Mouse (Mus musculus) retina, postnatal 1 day (tissue): ENCODE data around the gene Zfp661.
"Not testable (repeated sequence)": the region's sequence is repeated elsewhere in the genome, so short reads cannot be mapped to it uniquely, and the experiment has no call there.

Source experiments
- DNase-seq: peaks from one replicate; pipeline ENCODE4 v3.0.0-alpha.2; 2012

The Zfp661 gene

DNA sequence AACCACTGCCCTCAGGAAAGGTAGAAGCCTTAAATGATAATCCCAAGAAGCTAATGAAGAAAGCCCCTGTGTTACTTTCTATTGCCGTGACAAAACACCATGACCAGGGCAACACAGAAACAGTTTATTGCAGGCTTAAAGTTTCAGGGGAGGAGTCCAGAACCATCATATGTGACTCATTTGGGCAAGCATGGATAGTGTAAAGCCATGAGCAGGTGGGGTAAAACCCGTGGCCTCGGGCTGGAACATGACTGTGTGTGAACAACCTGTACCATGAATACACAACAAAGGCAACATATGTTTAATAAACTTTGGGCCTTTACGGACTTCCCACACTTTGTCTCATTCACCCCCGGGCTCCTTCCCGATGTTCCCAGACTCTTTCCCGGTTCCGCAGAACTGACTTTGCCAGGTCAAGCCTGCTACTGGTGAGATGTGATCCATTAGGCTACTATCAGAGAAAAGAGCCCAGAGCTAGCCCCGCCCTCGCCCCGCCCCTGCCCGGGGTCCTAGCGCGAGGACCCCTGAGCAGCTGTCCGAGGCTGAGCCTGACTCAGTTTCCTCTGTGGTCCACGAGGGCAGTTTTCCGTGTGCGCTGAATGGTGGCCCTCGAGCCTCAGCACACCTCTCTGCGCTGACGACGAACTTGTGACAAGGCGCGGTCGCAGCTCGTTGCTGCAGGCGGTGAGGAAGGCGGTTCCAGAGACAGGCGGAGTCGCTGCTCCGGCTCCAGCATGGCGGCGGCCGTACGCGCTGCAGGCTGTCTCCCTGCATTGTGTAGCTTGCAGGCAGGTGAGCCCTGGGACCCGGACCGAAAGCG lies at the start of gene Zfp661, which contains the start of gene Mrps5:
Gene Zfp661 (minus strand): TSS at position 401 of the 820 bp plus-strand sequence.
Gene Mrps5 (plus strand): TSS at position 529 of the 820 bp plus-strand sequence.
- peak; percentile 86 for DNase-seq

DNA sequence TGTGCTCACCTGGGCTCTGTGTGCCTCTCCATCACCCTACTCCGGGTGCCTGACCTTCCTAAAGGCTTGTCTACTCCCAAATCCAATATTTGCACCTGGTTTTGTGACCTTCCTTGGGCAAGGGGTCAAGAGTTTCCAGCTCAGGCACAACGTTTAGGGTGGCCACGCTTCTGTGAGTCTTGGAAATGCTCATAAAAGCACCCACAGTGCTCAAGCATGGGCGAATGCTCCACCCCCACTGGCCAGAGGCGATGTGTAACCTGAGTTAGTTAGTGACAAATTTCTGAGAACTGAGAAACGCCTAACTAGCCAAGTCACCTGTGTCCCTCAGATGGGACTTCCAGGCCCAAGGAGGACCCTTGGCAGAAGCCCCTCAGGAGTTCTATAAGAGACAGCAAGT lies 48.7 kb upstream of the Zfp661 start:
- no peak for DNase-seq

DNA sequence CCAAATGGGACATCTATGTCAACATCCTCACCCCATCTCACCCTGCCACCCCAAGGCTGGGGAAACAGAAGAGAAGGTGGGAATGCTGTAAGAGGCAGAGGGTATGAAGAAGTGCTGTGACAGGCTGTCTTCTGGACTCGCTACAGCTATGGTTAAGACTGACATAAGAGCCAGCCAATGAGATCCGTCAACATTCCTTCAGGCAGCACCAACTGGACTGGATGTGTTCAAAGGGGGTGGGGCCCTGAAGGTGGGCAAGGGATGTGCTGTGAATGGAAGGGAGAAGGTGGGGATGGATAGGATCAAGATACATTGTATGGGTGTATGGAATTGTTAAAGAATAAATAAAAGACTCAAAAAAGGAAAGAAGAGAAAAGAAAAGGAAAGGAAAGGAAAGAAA lies 45.7 kb upstream of the Zfp661 start:
- no peak for DNase-seq

DNA sequence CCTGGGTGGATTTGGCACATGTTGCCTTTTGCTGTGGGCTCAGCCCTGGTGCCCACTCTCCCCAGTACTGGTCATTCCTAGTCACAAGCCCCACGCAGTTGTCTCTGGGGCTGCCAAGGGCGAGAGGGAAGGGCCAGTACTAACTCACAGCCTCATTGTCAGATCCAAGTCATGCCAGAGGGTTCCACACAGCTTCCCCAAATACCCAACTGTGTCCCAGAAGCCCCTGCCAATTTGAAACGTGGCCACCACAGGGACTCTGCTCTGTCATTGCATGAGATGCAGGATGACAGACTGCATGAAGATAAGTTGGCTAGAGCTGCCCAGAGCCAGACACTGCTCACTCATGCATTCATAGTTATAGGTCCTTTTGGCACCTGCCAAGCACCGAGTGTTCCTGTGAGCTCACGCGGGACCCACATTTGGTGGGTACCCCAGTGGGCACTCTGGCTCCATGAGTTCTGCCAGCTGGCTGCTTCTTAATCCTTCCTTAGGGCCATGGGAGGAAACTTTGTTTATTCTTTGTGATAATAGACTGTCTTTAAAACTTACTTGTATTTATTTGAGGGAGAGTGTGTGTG lies 41.2 kb upstream of the Zfp661 start:
- no peak for DNase-seq

DNA sequence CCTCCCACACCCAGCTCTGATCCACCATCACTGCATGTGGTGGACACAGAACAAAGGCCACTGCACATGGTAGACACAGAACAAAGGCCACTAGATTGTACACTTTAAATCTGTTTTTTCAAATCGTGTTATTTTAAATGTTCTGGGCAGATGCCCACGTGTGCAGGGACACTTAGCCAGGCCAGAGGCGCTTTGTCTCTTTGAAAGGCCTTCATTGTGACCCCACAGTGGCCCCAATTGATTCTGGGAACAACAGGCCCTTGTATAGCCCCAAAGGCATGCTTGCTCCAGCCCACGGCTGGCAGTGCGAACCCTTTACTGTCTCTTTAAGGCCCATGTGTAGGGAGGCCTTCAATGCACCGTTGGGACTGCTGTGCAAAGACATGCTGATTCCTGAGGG lies 40.5 kb upstream of the Zfp661 start:
- peak; percentile 47 for DNase-seq

DNA sequence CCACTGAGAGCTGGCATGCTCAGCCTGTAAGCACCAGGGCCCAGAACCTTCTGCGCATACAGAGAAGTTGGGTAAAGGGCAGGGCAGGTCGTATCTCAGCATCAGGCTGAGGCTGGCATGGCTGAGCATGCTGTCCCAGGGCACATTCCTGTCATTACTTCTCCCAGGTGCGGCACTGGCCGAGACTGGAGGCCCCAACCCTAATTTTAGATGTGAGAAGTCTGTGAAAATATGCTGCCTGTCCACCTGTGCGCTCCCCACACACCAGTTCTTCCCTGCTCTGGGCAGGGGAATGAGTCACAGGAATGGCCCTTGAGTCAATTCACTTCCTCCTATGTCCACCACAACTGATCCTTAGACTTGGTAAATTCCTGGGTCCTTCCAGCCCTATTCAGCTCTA lies 38.8 kb upstream of the Zfp661 start:
- no peak for DNase-seq

DNA sequence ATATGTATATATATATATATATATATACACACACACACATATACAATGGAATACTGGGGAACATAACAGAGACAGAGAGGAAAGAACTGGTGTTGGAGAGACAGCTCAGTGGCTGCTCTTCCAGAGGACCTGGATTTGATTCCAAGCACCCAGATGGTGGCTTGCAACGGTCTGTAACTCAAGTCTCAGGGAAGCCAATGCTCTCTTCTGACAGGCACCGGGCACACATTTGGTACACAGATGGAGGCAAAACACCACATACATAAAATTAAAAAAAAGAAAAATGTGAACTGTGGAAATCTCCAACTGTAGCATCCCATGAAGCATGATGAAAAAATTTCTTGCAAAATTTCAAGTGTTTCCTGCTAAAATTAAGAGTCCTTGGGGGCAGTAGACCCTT lies 37.9 kb upstream of the Zfp661 start:
- no peak for DNase-seq

DNA sequence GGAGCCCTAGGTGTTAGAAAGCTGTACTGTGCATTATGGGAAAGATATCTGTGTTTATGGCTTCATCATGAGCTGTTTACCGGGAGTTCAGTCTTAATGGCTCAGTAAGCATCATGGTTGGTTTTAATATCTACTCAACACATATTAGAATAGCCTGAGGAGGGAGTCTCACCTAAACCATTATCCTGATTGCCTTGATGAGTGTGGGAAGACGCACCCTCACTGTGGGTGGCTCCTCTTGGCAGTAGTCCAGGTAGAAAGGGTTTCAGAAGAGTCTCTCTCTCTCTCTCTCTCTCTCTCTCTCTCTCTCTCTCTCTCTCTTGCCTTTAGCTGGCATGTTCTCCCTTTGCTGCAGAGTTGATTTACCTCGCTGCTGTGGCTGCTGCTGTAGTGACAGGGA lies 35.2 kb upstream of the Zfp661 start:
- DNase-seq: no peak

DNA sequence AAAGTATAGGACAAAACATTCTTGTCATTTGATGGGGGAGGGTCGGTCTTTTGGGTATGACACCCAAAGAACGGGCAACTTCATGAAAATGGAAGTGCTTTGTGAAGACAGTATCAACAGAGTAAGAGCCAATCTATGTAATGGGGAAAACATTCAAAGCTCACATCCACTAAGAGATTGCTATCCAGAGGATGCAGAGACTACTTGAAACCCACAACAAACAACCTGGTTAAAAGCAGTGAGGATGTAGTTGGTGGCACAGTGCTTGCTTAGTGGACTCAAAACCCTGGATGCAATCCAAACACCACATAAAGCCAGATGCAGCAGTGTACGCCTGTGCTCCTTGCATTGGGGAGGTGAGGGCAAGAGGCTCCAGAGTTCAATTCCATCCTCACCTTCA lies 32.4 kb upstream of the Zfp661 start:
- DNase-seq: no peak

DNA sequence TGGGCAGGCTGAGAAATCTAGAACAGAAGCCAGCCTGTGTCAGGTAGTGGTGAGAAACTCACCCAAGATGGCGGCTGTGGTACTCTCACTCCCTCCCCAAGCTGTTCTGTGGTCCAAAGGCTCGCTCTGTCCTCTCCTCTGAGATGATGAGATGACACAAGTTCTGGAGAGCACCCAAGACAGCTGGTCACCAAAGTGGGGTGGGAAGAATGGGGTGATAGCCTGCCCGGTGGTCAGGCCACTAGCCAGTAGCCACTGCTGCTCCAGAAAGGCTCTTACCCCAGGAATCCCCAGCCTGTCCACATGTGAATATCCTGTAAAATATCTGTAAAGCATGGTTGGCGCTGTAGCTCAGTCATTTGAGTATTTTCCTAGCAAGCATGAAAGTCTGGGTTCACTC lies 25.4 kb upstream of the Zfp661 start:
- DNase-seq: no peak

DNA sequence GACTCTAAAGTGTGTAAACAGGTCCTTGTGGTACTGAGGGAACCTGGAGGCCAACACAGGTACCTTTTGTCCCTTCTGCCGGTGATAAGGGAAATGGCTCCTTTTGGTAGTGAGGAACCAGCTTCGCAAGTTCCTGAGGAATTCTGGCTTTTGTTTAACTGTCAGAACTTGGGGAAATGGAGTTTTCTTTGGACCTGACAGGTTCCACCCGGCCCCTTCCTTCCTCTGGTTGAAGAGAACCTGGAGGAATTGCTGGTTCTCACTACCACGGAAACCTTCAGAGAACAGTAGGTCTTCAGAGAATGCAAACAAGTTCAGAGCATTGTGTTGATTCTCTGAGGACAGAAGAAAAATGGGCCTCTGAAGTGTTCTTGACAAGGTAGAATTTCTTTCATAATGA lies 24.5 kb upstream of the Zfp661 start:
- no peak for DNase-seq

DNA sequence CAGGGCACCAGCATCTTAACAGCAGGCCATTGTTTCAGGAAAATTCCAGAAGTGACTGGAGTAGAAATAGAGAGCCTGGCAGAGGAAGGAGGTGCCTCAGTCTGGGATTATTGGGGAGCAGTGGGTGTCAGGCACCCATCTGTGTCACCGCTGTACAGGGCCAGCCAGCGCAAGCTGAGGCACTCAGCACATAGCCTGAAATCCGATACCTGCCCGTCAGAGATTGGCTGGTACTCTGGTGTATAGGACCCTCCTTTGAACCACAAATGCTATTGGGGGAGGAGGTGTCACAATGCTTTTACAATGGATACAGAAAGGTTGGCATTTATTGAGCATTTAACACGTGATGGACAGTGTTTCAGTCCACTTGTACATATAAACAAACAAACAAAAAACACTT lies 22.1 kb upstream of the Zfp661 start:
- DNase-seq: no peak

DNA sequence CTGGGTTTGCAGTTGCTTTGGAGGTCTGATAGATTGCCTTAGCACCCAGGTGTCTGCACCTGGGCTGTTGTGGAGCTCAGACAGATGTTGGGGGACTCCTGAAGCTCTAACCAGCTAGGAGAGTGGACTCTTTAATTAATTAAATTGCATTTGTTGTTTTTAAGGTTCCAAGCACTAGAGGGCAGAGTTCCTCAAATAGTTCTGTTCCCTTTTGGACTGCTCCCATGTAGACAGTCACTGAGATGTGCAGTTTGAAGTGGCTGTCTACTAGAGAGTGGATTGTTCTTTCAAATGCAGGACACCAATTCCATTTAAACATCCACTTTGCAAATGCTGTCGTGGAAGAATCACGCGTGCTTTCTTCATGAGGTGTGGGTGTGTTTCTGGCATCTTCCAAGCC lies 21.3 kb upstream of the Zfp661 start:
- peak; percentile 68 for DNase-seq

DNA sequence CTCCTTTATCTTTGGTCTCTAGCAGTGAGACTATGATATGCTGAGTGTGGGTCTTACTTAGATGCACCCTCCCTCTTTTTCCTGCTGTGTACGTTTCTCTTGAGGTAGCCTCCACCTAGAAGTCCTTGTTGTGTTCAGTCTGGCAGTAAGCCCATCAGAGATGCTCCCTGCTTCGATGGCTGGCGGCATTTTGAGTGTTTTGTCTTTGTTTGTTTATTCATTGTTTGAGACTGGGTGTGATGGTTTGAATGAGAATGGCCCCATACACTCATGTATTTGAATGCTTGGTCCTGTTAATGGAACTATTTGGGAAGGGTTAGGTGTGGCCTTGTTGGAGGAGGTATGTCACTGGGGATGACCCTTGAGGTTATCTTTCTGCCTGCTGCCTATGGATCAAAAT lies 18.3 kb upstream of the Zfp661 start:
- DNase-seq: no peak

DNA sequence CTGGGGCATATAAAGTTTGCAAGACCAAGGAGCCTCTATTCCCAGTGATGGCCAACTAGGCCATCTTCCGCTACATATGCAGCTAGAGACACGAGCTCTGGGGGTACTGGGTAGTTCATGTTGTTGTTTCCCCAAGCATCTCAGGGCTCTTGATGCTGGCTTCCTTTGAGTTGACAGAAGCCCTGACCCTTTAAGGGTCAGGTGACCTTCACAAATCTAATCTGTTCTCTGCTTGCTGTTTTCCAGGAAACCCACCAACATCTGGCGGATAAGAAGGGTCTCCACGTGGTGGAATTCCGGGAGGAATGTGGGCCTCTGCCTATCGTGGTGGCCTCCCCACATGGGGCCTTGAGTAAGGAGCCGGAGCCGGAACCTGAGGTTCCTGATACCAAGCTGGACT lies 16.5 kb upstream of the Zfp661 start:
- DNase-seq: not testable (repeated sequence)

DNA sequence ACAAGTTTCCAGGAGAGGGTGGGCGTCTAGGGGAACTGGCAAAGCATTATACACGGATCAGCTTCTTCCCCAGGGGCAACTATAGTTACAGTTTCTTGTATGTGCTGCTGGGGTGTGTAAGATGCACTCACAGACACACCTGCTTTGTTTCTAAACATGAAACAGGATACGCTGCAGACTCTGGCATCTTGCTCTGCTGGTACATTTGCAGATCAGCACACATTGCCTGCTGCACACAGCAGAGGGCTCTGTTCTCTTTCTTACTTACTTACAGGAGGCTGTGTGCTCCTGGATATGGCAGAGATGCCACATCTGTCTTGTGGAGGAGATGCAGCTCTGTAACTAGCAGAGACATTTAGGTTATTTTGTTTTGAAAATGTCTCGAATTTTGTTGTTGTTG lies 3.9 kb upstream of the Zfp661 start:
- DNase-seq: no peak

DNA sequence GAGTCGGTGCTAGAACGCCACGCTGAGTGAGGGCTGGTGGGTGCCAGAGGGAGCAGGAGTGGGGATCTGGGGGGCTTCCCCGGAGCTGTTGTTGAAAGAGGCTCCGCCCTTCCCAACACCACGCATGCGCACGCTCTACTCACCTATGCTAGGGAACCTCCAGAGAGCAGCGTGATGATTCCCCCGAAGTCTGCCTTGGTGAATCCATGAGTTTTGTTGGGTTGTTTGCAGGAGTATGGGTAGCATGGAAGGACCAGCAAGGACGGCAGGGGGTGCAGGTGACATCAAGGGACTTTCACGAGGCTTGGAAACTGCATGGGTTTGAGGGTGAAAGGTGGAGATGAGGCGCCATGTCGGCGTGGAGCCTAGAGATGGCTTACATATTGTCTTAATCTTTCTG lies 3.3 kb upstream of the Zfp661 start:
- no peak for DNase-seq

DNA sequence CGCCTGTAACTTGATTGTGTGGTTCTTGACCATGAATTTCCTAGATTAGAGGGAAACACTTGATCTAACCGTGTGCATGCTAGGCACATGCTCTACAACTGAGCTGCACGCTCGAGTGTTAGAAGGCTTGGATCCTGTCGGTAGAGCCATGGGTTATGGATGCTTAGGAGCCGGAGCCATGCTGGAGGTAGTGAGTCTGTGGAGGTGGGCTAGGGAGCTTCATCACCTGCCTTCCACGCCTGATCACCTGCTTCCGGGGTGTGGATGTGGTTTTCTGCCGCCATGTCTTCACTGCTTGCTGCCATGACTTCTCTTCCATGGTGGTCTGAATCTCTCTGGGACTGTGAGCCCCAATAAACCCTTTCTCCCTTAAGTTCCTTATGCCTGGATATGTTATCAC lies 2.0 kb upstream of the Zfp661 start:
- DNase-seq: no peak

DNA sequence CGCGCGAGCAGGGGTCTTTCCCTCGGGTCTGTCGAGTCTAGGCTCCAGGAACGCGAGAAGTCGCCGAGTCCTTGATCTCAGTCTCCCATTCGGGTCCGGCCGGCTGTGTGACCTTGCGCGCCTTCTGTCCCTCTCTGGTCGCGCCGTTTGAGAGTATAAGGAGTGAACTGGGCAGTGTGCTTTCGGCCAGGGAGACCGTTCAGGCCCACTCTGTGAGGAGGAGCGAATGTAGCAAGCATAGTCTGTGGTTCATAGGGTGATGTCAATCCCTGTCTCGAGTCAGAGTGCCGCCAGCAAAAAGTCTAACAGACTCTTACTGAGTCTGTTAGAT lies 585 bp upstream of the Zfp661 start:
- no peak for DNase-seq

DNA sequence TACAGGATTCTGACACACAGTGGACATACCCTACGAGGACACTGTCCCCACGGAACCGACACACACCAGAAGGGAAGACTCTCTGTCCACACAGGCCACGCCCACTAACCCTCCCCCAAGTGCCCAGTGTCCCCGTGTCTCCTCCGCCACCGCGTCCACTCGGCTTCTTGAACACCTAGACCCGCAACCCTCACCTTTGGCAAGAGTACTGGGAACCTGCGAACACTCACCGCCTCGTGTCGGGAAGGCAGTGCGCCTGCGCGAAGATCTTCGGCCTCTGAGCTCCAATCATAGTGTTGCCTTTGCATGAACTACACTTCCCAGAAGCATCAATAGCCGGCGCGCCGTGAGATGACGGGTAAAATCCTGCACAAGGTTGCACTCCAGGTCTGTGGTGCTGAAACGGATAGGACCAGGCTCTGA lies 2.4 kb downstream of the Zfp661 start:
- DNase-seq: peak; percentile 95

DNA sequence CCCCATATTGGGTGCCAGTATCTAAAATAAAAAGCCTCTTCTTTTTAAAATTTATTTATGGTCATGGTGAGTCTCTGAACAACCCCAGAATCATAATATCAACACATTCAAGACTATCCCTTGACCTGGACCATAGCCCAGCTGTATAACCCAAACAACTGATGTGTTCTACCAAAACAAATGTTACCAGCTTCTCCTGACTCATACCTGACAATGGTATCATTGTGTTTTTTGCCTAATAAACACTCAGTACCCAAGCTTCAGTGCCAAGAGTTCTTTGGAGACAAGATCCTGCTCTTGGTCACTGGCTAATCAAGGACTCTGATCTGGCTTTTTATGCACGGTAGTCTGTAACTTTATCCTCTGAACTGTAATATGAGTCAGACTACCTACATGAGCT lies 13.6 kb downstream of the Zfp661 start:
- DNase-seq: no peak

DNA sequence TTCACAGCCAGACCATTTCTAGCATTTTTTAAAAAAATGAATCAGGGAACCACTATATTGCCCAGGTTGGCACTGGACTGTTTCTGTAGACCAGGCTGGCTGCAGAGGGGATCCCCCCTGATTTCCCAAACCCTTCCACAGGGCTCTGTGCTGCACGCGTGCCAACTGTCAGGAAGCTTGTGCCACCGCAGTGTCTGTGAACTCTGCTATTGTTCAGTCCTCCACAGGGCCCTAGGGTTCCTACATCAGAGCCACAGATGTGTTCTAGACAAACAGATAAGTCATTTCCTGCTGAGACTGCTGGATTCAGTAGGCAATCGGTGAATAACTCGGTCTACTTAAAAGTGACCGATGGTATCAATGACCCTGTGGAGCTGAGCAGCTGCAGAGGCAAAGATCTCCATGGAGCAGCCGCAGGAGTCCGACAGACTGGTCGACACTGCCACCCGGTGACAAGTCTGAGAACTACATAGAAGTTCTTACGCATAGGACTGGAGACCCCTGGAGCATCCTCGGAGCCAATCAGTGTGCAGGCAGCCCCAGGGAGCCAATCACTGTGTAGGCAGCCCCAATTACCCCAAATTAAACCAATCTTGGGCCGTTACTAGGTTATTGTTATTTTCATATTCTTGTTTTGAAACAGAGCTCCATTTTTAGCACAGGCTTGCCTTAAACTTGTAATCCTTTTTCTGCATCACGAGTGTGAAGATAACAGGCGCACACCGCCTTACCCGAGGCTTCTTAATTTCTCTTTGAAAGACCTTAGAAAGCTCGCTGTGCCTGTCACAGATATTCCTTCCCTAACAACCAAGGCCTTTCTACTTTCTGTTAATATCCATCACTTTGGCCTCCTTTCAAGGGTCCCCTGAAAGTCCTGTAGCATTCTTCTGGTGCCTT lies 27.6 kb downstream of the Zfp661 start:
- DNase-seq: peak; percentile 95

DNA sequence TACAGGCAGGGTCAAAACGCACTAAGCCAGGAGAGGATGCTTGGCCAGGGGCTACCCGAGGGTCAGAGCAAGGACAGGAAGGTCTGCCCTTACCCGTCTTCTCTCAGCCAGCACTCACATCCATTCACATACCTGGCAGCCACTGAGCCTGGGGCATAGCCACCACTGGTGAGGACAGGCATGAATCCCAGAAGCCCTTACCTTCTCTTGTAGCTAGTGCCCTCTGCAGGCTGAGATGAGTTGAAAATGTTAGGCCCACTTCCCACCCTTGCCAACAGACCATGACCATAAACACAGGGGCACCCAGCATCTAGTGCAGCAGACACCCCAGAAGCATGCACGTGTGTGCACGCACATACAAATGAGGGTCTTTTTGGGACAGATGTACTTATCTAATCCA lies 35.8 kb downstream of the Zfp661 start:
- peak; percentile 55 for DNase-seq

DNA sequence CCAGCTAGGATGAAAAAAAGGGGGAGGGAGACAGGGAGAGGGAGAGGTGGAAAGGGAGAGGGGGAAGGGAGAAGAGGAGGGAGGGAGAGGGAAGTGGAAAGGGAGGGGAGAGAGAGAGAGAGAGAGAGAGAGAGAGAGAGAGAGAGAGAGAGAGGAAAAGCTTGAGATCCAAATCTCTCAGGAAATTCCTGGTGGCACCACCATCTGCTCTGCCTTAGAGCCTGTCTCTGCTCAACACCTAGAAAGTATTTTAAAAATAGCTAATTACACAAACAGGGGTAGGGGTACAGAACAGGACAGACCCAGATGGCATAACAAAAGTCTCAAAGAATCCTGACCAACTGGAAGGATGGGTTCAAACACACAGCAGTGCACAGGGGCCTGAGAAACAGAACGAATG lies 36.4 kb downstream of the Zfp661 start:
- DNase-seq: no peak
